Mouse (Mus musculus) stomach, postnatal 0 days (tissue): ENCODE results near the gene Ctla4. TPM values are rescaled to one million over a fixed set of nuclear protein-coding genes. Genes with fewer than 3 reads are reported as not detected.

Source experiments
- ATAC-seq: fragments of 200-750 bp; cut with Nextera tagmentation; 2 replicates; pipeline ENCODE4 v1.8.0; 2017; ENCODE audit not compliant: low FRiP score, low TSS enrichment
- DNase-seq: peaks from one replicate; pipeline ENCODE4 v3.0.0-alpha.2; 2016; ENCODE audit warnings: low spot score
- H3K27ac ChIP-seq: fragments of 300-500 bp; sonication (generic); replicated peaks from 2 replicates; pipeline ENCODE4 v1.5.1; 2014; ENCODE audit warnings: mild to moderate bottlenecking, control low read depth
- H3K27me3 ChIP-seq: fragments of 300-500 bp; sonication (generic); 2 replicates; pipeline ENCODE4 v1.6.1; 2014; ENCODE audit warnings: low read length; ENCODE audit not compliant: control insufficient read depth, insufficient read depth
- H3K36me3 ChIP-seq: fragments of 300-500 bp; sonication (generic); 2 replicates; pipeline ENCODE4 v1.6.1; 2014; ENCODE audit warnings: low read length, mixed read lengths; ENCODE audit not compliant: control insufficient read depth, insufficient read depth
- H3K4me1 ChIP-seq: fragments of 300-500 bp; sonication (generic); replicated peaks from 2 replicates; pipeline ENCODE4 v1.6.1; 2014; ENCODE audit warnings: antibody characterized with exemption; ENCODE audit not compliant: control insufficient read depth, insufficient read depth
- H3K4me2 ChIP-seq: fragments of 300-500 bp; sonication (generic); replicated peaks from 2 replicates; pipeline ENCODE4 v1.6.1; 2014; ENCODE audit warnings: low read depth, mild to moderate bottlenecking, control low read depth, moderate library complexity
- H3K4me3 ChIP-seq: fragments of 300-500 bp; sonication (generic); 2 replicates; pipeline ENCODE4 v1.5.1; 2014; ENCODE audit warnings: low read depth, low read length, control low read depth
- H3K9ac ChIP-seq: fragments of 300-500 bp; sonication (generic); 2 replicates; pipeline ENCODE4 v1.6.1; 2014; ENCODE audit warnings: mild to moderate bottlenecking, low read length, control low read depth, mixed read lengths
- H3K9me3 ChIP-seq: fragments of 300-500 bp; sonication (generic); 2 replicates; pipeline ENCODE4 v1.6.1; 2016; ENCODE audit warnings: low read length; ENCODE audit not compliant: control insufficient read depth
- CTCF ChIP-seq: IDR thresholded peaks from 2 replicates; pipeline ENCODE4 v1.5.1; 2016; ENCODE audit warnings: antibody characterized with exemption, low read depth, mild to moderate bottlenecking, moderate library complexity
- EP300 ChIP-seq: optimal IDR thresholded peaks from 2 replicates; pipeline ENCODE3; 2016; ENCODE audit warnings: antibody characterized with exemption
- WGBS: fragments of 180-500 bp; shearing (Covaris S2); extraction: QIAGEN DNeasy Blood & Tissue Kit; methylation state at CpG from one replicate; pipeline ENCODE4 v1.1.7; 2014; 5-methylcytosine and 5-hydroxymethylcytosine counted together
- polyA plus RNA-seq: library from polyadenylated mRNA; unstranded; fragments of >200 nt; fragmentation: Nextera tagmentation; extraction: Ambion mirVana; gene quantifications from 2 replicates; pipeline ENCODE4 v1.2.1, GENCODE M21; 2015

Gene Ctla4
- polyA plus RNA-seq, 1 experiment from 2014 or later: not detected

GRCm38 (mm10) chr1:60913305-60913704, 26.5 kb downstream of the Ctla4 start:
- no peaks in the 10 kb centered on the region; the same call in 1 of the 2 replicates for H3K4me1 ChIP-seq
- no peak overlapping the region for H3K9ac ChIP-seq
- H3K27me3 ChIP-seq: no peaks in the 10 kb centered on the region
- TF ChIP-seq CTCF (no peak), EP300 (no peak)
- no peak overlapping the region for H3K4me2 ChIP-seq
- ATAC-seq (no peak), DNase-seq (no peak)
- no peak overlapping the region for H3K4me3 ChIP-seq
- H3K36me3 ChIP-seq: no peaks in the 10 kb centered on the region
- H3K9me3 ChIP-seq: no peaks in the 10 kb centered on the region
- no peak overlapping the region for H3K27ac ChIP-seq
- 80% methylated on average over 4 of the region's 4 CpGs for WGBS

DNA sequence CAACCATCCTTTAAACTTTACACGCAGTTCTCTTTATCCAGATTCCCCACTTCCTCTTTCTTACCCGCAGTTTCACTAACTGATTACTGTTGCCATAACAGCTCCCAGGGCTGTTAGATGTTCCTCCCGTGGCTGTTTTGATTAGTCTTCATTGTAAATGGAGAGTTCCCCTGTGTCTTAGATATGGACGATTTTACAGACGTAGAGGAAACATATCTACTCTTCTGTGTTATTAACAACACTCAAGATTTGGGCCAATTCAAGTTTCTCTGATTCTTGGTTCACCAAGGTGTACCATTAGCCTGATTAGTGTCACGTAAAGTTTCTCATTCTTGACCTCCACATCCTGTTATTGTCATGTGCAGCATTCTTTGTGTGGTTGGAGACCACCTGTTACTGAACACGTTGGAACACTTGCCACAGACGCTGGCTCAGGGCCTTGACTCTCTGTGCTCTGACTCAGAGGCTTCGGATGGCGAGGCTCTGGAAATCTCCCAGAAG, 29.5 kb downstream of the Ctla4 start:
- no peaks in the 10 kb centered on the region for H3K9me3 ChIP-seq
- no peak overlapping the region for H3K4me3 ChIP-seq
- DNase-seq: no peak
- TF ChIP-seq CTCF: no peak
- 39% methylated on average over 10 of the region's 10 CpGs for WGBS
- ATAC-seq: no peak
- no peaks in the 10 kb centered on the region for H3K36me3 ChIP-seq
- no peak overlapping the region for H3K27ac ChIP-seq
- H3K4me1 ChIP-seq: no peaks in the 10 kb centered on the region; the same call in 1 of the 2 replicates
- no peak overlapping the region for H3K9ac ChIP-seq
- H3K27me3 ChIP-seq: no peaks in the 10 kb centered on the region
- no peak overlapping the region for H3K4me2 ChIP-seq

GRCm38 (mm10) chr1:60920493-60921355, 33.9 kb downstream of the Ctla4 start:
- peak; percentile 96 for ATAC-seq
- no peak for TF ChIP-seq EP300
- TF ChIP-seq CTCF: no peak

DNA sequence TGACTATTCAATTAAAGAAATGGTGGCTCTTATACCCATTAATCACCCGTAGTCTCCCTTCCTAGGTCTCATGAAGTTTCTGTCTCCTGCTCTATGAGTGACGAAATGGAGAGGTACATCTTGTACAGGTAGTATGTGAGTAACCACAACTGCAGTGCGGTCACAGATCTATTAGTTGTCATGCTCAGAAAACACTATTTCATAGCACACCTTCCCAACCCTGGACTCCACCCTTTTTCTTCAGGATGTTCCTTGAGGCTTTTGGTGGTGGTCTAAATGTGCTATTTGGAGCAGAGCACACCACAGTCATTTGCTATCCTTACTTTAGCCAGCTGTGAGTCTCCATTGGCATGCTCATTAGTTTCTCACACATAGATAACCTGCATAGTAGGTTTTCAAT, 42.2 kb downstream of the Ctla4 start:
- no peaks in the 10 kb centered on the region for H3K36me3 ChIP-seq
- H3K27ac ChIP-seq: no peak overlapping the region
- H3K4me3 ChIP-seq: no peak overlapping the region
- no peaks in the 10 kb centered on the region for H3K27me3 ChIP-seq
- no peak overlapping the region for H3K9ac ChIP-seq
- DNase-seq (no peak), ATAC-seq (no peak)
- 89% methylated on average over 3 of the region's 3 CpGs for WGBS
- H3K4me1 ChIP-seq: no peaks in the 10 kb centered on the region
- TF ChIP-seq CTCF (no peak), EP300 (no peak)
- no peaks in the 10 kb centered on the region for H3K9me3 ChIP-seq
- H3K4me2 ChIP-seq: no peak overlapping the region

More at GRCm38 (mm10) chr1:60920493-60921355, 33.9 kb downstream of the Ctla4 start:
- 74% methylated on average over 24 of the region's 24 CpGs for WGBS
- Histone ChIP-seq H3K36me3 (no peaks in the 10 kb centered on the region), H3K9me3 (no peaks in the 10 kb centered on the region), H3K4me3 (no peak overlapping the region), H3K27me3 (no peaks in the 10 kb centered on the region), H3K9ac (no peak overlapping the region), H3K4me1 (no peaks in the 10 kb centered on the region; the same call in 1 of the 2 replicates), H3K4me2 (no peak overlapping the region), H3K27ac (no peak overlapping the region)
- peak; percentile 36 for DNase-seq

GRCm38 (mm10) chr1:60930397-60930796, 43.6 kb downstream of the Ctla4 start:
- H3K9ac ChIP-seq: no peak overlapping the region
- WGBS: 83% methylated on average over 7 of the region's 7 CpGs
- TF ChIP-seq EP300: no peak
- TF ChIP-seq CTCF: no peak

GRCm38 (mm10) chr1:60935968-60936581, 49.3 kb downstream of the Ctla4 start:
- no peak for TF ChIP-seq EP300
- TF ChIP-seq CTCF: no peak
- no peaks in the 10 kb centered on the region for H3K27me3 ChIP-seq
- DNase-seq: no peak
- H3K36me3 ChIP-seq: no peaks in the 10 kb centered on the region
- no peak for ATAC-seq
- 53% methylated on average over 8 of the region's 8 CpGs for WGBS
- no peak overlapping the region for H3K9ac ChIP-seq
- no peaks in the 10 kb centered on the region for H3K4me1 ChIP-seq
- no peak overlapping the region for H3K27ac ChIP-seq
- no peak overlapping the region for H3K4me3 ChIP-seq
- no peak overlapping the region for H3K4me2 ChIP-seq
- H3K9me3 ChIP-seq: no peaks in the 10 kb centered on the region

More at GRCm38 (mm10) chr1:60930397-60930796, 43.6 kb downstream of the Ctla4 start:
- DNase-seq (no peak), ATAC-seq (no peak)
- H3K4me3 ChIP-seq: no peak overlapping the region
- no peak overlapping the region for H3K4me2 ChIP-seq
- no peak overlapping the region for H3K27ac ChIP-seq
- no peaks in the 10 kb centered on the region for H3K9me3 ChIP-seq
- H3K4me1 ChIP-seq: no peaks in the 10 kb centered on the region
- no peaks in the 10 kb centered on the region for H3K27me3 ChIP-seq
- H3K36me3 ChIP-seq: no peaks in the 10 kb centered on the region
